Mouse (Mus musculus) brain, embryonic 14.5 days (tissue): Measurements from ENCODE around the gene Prune2.

ENCODE experiments used
- CTCF ChIP-seq: fragments of 200-500 bp; IDR thresholded peaks from 2 replicates; pipeline ENCODE4 v1.5.1; 2012; ENCODE audit warnings: inconsistent platforms, mild to moderate bottlenecking, moderate library complexity, borderline replicate concordance; ENCODE audit not compliant: insufficient read depth, insufficient read length; ENCODE audit errors: extremely low read depth
- POLR2A ChIP-seq: fragments of 200-500 bp; IDR thresholded peaks from 2 replicates; pipeline ENCODE4 v1.6.1; 2012; ENCODE audit warnings: mild to moderate bottlenecking, inconsistent platforms, borderline replicate concordance; ENCODE audit not compliant: poor library complexity, insufficient read depth, insufficient read length, severe bottlenecking; ENCODE audit errors: extremely low read depth

GRCm38 (mm10) chr19:16963178-16963577, 7.3 kb downstream of the Prune2 start:
- TF ChIP-seq CTCF (no peak), POLR2A (no peak)
